Comparison of ENCODE assay signal across 9 mouse cellular contexts in genomic region chr10:78464201-78464791, GRCm38 (mm10). TPM values are rescaled to one million over a fixed set of nuclear protein-coding genes. Genes with fewer than 3 reads are reported as not detected.
A peak's percentile ranks its signal among the peaks of the same experiment; 100 is the strongest.
DNase-seq lines count a peak whose midpoint lies in the region; ATAC-seq and TF ChIP-seq lines count a peak whose summit lies in the region.
"Had no signal": no experiment of that assay in that cellular context is flagged by ENCODE, and none has a peak within 500 bp of the region (broad histone marks: within the 10 kb centered on the region; RNA-seq: fewer than 3 reads in every experiment).

No protein-coding gene starts in this region.

- WGBS in hindbrain, embryonic 15.5 days = under 1% methylated on average over 32 of the region's 32 CpGs
- under 1% methylated on average over 32 of the region's 32 CpGs for WGBS in midbrain, postnatal 0 days

- H3K4me3 ChIP-seq in megakaryocyte, embryonic 14.5 days (replicated peaks) = peak overlapping the region; percentile 95
- H3K4me3 ChIP-seq in hindbrain, embryonic 15.5 days = peak overlapping the region; percentile 69
- H3K4me3 ChIP-seq in midbrain, postnatal 0 days (ENCODE audit: low read depth, low read length) = peak overlapping the region; percentile 84

- no peak for TF ChIP-seq CTCF in midbrain, postnatal 0 days (IDR thresholded peaks at IDR 0.05)

- H3K36me3 ChIP-seq in megakaryocyte, embryonic 14.5 days (replicated peaks; ENCODE audit: low read length) = no peaks in the 10 kb centered on the region
- no peaks in the 10 kb centered on the region for H3K36me3 ChIP-seq in hindbrain, embryonic 15.5 days
- no peaks in the 10 kb centered on the region for H3K36me3 ChIP-seq in midbrain, postnatal 0 days (ENCODE audit: insufficient read depth, low read length)

- H3K27me3 ChIP-seq in megakaryocyte, embryonic 14.5 days (replicated peaks) = peaks cover 2% of the 10 kb centered on the region
- H3K27me3 ChIP-seq in hindbrain, embryonic 15.5 days = no peaks in the 10 kb centered on the region
- no peaks in the 10 kb centered on the region for H3K27me3 ChIP-seq in midbrain, postnatal 0 days (ENCODE audit: insufficient read depth, low read length)

- H3K9me3 ChIP-seq in megakaryocyte, embryonic 14.5 days = no peaks in the 10 kb centered on the region
- no peaks in the 10 kb centered on the region for H3K9me3 ChIP-seq in hindbrain, embryonic 15.5 days
- H3K9me3 ChIP-seq in midbrain, postnatal 0 days (ENCODE audit: low read length) = no peaks in the 10 kb centered on the region

- peaks cover 89% of the 10 kb centered on the region for H3K4me1 ChIP-seq in megakaryocyte, embryonic 14.5 days
- H3K4me1 ChIP-seq in hindbrain, embryonic 15.5 days (replicated peaks) = peaks cover 21% of the 10 kb centered on the region
- no peaks in the 10 kb centered on the region; the same call in 1 of the 2 replicates for H3K4me1 ChIP-seq in midbrain, postnatal 0 days (ENCODE audit: insufficient read depth, low read length)

- peak overlapping the region; percentile 94 for H3K4me2 ChIP-seq in hindbrain, embryonic 15.5 days
- H3K4me2 ChIP-seq in midbrain, postnatal 0 days (ENCODE audit: low read depth, low read length, poor library complexity, severe bottlenecking) = peak overlapping the region; percentile 84

- DNase-seq in cerebellum, postnatal 14 days = no peak
- DNase-seq in midbrain, postnatal 0 days (ENCODE audit: low spot score) = peak; percentile 16
- DNase-seq in spleen, adult 12 weeks (ENCODE audit: low spot score) = no peak
- DNase-seq in adrenal gland, adult 8-10 months = no peak

- H3K27ac ChIP-seq in hindbrain, embryonic 15.5 days (replicated peaks) = peak overlapping the region; percentile 69
- peak overlapping the region; percentile 73 for H3K27ac ChIP-seq in midbrain, postnatal 0 days (ENCODE audit: low read depth, low read length)

- ATAC-seq in cerebellum, adult (ENCODE audit: insufficient number of reproducible peaks, low FRiP score, low TSS enrichment) = peak; percentile 0; the same call in 1 of the 2 replicates
- no peak for ATAC-seq in megakaryocyte, adult 5-6 weeks (ENCODE audit: poor library complexity, severe bottlenecking)
- peak; percentile 53; the same call in 1 of the 2 replicates for ATAC-seq in hindbrain, embryonic 15.5 days (ENCODE audit: low FRiP score, low read depth)
- peak; percentile 51 for ATAC-seq in midbrain, postnatal 0 days (ENCODE audit: low FRiP score)

- H3K9ac ChIP-seq in hindbrain, embryonic 15.5 days = peak overlapping the region; percentile 78
- peak overlapping the region; percentile 85 for H3K9ac ChIP-seq in midbrain, postnatal 0 days (replicated peaks; ENCODE audit: low read length, poor library complexity, severe bottlenecking)

RNA-seq across cellular contexts. Expression of gene Pdxk, which starts 0.5 kb away (rescaled TPM):
- 10.6 and 10.9 TPM in 2 replicates for polyA plus RNA-seq in megakaryocyte, embryonic 14.5 days (2012; ENCODE audit: insufficient read depth, low replicate concordance)
- total RNA-seq in megakaryocyte, adult 5-6 weeks (2015) = 21.7 and 23.0 TPM in 2 replicates
- 16.5 and 19.6 TPM in 2 replicates for total RNA-seq in megakaryocyte, adult 5-6 weeks (2017)
- polyA plus RNA-seq in hindbrain, embryonic 15.5 days (2015; fragmentation: Nextera tagmentation; extraction: Ambion mirVana) = 46.5 and 49.8 TPM in 2 replicates
- 73.9 and 74.7 TPM in 2 replicates for total RNA-seq in midbrain, postnatal 0 days (2014; rRNA removed)
- 52.6 and 59.3 TPM in 2 replicates for polyA plus RNA-seq in midbrain, postnatal 0 days (2015; fragmentation: Nextera tagmentation; extraction: Ambion mirVana)
- 10 to 100 TPM; 31.7 to 46.1 (median 42.1) TPM for total RNA-seq in adrenal gland, adult 8-10 months (2022)

RNA-seq across cellular contexts. Expression of gene Cstb, which starts 38.8 kb away (rescaled TPM):
- 8.0 and 101 TPM in 2 replicates for polyA plus RNA-seq in megakaryocyte, embryonic 14.5 days (2012; ENCODE audit: insufficient read depth, low replicate concordance)
- total RNA-seq in megakaryocyte, adult 5-6 weeks (2015) = 122 and 148 TPM in 2 replicates
- 119 and 125 TPM in 2 replicates for total RNA-seq in megakaryocyte, adult 5-6 weeks (2017)
- polyA plus RNA-seq in hindbrain, embryonic 15.5 days (2015; fragmentation: Nextera tagmentation; extraction: Ambion mirVana) = 90.9 and 95.0 TPM in 2 replicates
- total RNA-seq in midbrain, postnatal 0 days (2014; rRNA removed) = 89.2 and 104 TPM in 2 replicates
- 126 and 131 TPM in 2 replicates for polyA plus RNA-seq in midbrain, postnatal 0 days (2015; fragmentation: Nextera tagmentation; extraction: Ambion mirVana)
- total RNA-seq in adrenal gland, adult 8-10 months (2022) = 100 to 1,000 TPM; 276 to 340 (median 329) TPM

RNA-seq across cellular contexts. Expression of gene Rrp1, which starts 51.5 kb away (rescaled TPM):
- polyA plus RNA-seq in megakaryocyte, embryonic 14.5 days (2012; ENCODE audit: insufficient read depth, low replicate concordance) = 67.0 and 210 TPM in 2 replicates
- 32.9 and 38.3 TPM in 2 replicates for total RNA-seq in megakaryocyte, adult 5-6 weeks (2015)
- total RNA-seq in megakaryocyte, adult 5-6 weeks (2017) = 173 and 213 TPM in 2 replicates
- 402 and 403 TPM in 2 replicates for polyA plus RNA-seq in hindbrain, embryonic 15.5 days (2015; fragmentation: Nextera tagmentation; extraction: Ambion mirVana)
- total RNA-seq in midbrain, postnatal 0 days (2014; rRNA removed) = 219 and 237 TPM in 2 replicates
- 439 and 462 TPM in 2 replicates for polyA plus RNA-seq in midbrain, postnatal 0 days (2015; fragmentation: Nextera tagmentation; extraction: Ambion mirVana)
- total RNA-seq in adrenal gland, adult 8-10 months (2022) = 100 to 1,000 TPM; 215 to 262 (median 251) TPM

RNA-seq across cellular contexts. Expression of gene Olfr1358, which starts 52.9 kb away (rescaled TPM):
- not detected in 2 replicates for polyA plus RNA-seq in megakaryocyte, embryonic 14.5 days (2012; ENCODE audit: insufficient read depth, low replicate concordance)
- not detected in 2 replicates for total RNA-seq in megakaryocyte, adult 5-6 weeks (2015)
- not detected in 2 replicates for total RNA-seq in megakaryocyte, adult 5-6 weeks (2017)
- not detected in 2 replicates for polyA plus RNA-seq in hindbrain, embryonic 15.5 days (2015; fragmentation: Nextera tagmentation; extraction: Ambion mirVana)
- total RNA-seq in midbrain, postnatal 0 days (2014; rRNA removed) = not detected in 2 replicates
- polyA plus RNA-seq in midbrain, postnatal 0 days (2015; fragmentation: Nextera tagmentation; extraction: Ambion mirVana) = not detected in 2 replicates
- not detected for total RNA-seq in adrenal gland, adult 8-10 months (2022)
- polyA plus RNA-seq: large intestine, adult 2 months had no signal
